Mouse (Mus musculus) ES-Bruce4 (cell line): ENCODE data around the gene Pak1ip1.

Source experiments
- CTCF ChIP-seq: IDR thresholded peaks from one replicate; pipeline ENCODE4 v1.8.1; 2011; ENCODE audit warnings: low read depth, low read length
- POLR2A ChIP-seq: IDR thresholded peaks from one replicate; pipeline ENCODE4 v1.8.1; 2011; ENCODE audit warnings: low read length; ENCODE audit not compliant: insufficient read depth

GRCm38 (mm10) chr13:40994487-40995263 is 6.1 kb upstream of the Pak1ip1 start:
- TF ChIP-seq POLR2A (no peak), CTCF (no peak)
